Mouse (Mus musculus) thymus, adult 2 months (tissue): ENCODE results near the gene Slc39a1.

ENCODE experiments used
- CTCF ChIP-seq: fragments of 200-500 bp; IDR thresholded peaks from 2 replicates; pipeline ENCODE4 v1.5.1; 2012; ENCODE audit warnings: mild to moderate bottlenecking, control low read depth, low read length, moderate library complexity, borderline replicate concordance; ENCODE audit not compliant: control insufficient read depth, poor library complexity, insufficient read depth; ENCODE audit errors: extremely low read depth
- POLR2A ChIP-seq: fragments of 200-500 bp; IDR thresholded peaks from 2 replicates; pipeline ENCODE4 v1.6.1; 2012; ENCODE audit warnings: mild to moderate bottlenecking, low read length, control low read depth, moderate library complexity; ENCODE audit not compliant: control insufficient read depth, poor library complexity, insufficient read depth; ENCODE audit errors: extremely low read depth

- no peak for TF ChIP-seq POLR2A
- no peak for TF ChIP-seq CTCF
These were observed 10.5 kb downstream of the Slc39a1 start for GRCm38 (mm10) chr3:90258521-90258920.
